In the genomic region with DNA sequence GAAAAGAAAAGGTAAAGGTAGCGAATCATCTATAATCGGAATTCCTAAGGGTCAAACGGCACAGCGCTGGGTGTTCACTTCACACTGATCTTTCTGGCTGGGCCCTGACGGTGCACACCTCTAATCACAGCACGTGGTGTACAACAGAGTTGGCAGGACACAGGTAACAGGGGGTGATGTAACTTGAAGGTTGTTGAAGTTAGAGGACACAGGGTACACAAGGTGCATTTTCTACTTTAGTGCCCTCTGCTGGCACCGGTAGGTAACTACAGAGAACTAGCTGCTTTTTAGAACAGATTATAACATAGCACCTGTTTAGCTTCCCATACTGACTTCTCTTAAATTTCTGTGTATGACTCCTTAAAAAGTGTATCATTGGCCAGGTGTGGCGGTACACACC, we compare ENCODE assay signal across 8 mouse cellular contexts. TPM values are rescaled to one million over a fixed set of nuclear protein-coding genes. Genes with fewer than 3 reads are reported as not detected.
DNase-seq lines count a peak whose midpoint lies in the region; ATAC-seq and TF ChIP-seq lines count a peak whose summit lies in the region.

No protein-coding gene starts in this region.

- TF ChIP-seq CTCF in liver, postnatal 0 days (IDR thresholded peaks at IDR 0.05; ENCODE audit: low read depth): peak; percentile 73

- H3K27me3 ChIP-seq in hindbrain, embryonic 16.5 days (replicated peaks; ENCODE audit: control insufficient read depth, insufficient read depth, low read length): no peaks in the 10 kb centered on the region
- H3K27me3 ChIP-seq in hindbrain, embryonic 12.5 days: no peaks in the 10 kb centered on the region
- no peaks in the 10 kb centered on the region for H3K27me3 ChIP-seq in liver, postnatal 0 days (ENCODE audit: insufficient read depth, low read length)
- H3K27me3 ChIP-seq in midbrain, embryonic 10.5 days (ENCODE audit: low read depth, poor library complexity, severe bottlenecking): no peaks in the 10 kb centered on the region

- no peak for TF ChIP-seq EP300 in liver, postnatal 0 days (IDR thresholded peaks at IDR 0.05; ENCODE audit: low read depth)

- WGBS in hindbrain, embryonic 16.5 days: 86% methylated on average over 8 of the region's 8 CpGs
- WGBS in hindbrain, embryonic 12.5 days: 84% methylated on average over 8 of the region's 8 CpGs
- WGBS in liver, postnatal 0 days (ENCODE audit: insufficient replicate concordance): 76% methylated on average over 8 of the region's 8 CpGs
- WGBS in midbrain, embryonic 10.5 days: 85% methylated on average over 8 of the region's 8 CpGs

- 0 out of 2 replicates have a peak, but pooled peaks have one; percentile 30 for ATAC-seq in hindbrain, embryonic 16.5 days
- no peak for ATAC-seq in hindbrain, embryonic 12.5 days (ENCODE audit: low FRiP score)
- peak; percentile 91 for ATAC-seq in liver, postnatal 0 days

- H3K9me3 ChIP-seq in hindbrain, embryonic 16.5 days (ENCODE audit: control insufficient read depth, low read length): no peaks in the 10 kb centered on the region
- no peaks in the 10 kb centered on the region for H3K9me3 ChIP-seq in hindbrain, embryonic 12.5 days (replicated peaks)
- H3K9me3 ChIP-seq in liver, postnatal 0 days (ENCODE audit: low read length): 0 out of 2 replicates have a peak, but pooled peaks cover 3% of the 10 kb centered on the region
- H3K9me3 ChIP-seq in midbrain, embryonic 10.5 days (replicated peaks): no peaks in the 10 kb centered on the region

- DNase-seq in ES-CJ7 (ENCODE audit: low read depth, low spot score): peak; percentile 87
- DNase-seq in c-Kit-positive CD71-positive TER-119-positive erythroid progenitor cells, embryonic 14.5 days (ENCODE audit: low spot score): peak; percentile 58
- peak; percentile 55 for DNase-seq in liver, postnatal 0 days
- DNase-seq in thymus, postnatal 25 days: peak; percentile 44
- no peak for DNase-seq in left cerebral cortex, postnatal 4 days
- no peak for DNase-seq in midbrain, embryonic 10.5 days (ENCODE audit: low spot score)

- peaks cover 13% of the 10 kb centered on the region for H3K36me3 ChIP-seq in hindbrain, embryonic 16.5 days (ENCODE audit: control insufficient read depth, insufficient read depth, low read length)
- peaks cover 62% of the 10 kb centered on the region for H3K36me3 ChIP-seq in hindbrain, embryonic 12.5 days
- H3K36me3 ChIP-seq in liver, postnatal 0 days (replicated peaks; ENCODE audit: insufficient read depth, low read length): peaks cover 48% of the 10 kb centered on the region
- H3K36me3 ChIP-seq in midbrain, embryonic 10.5 days: peaks cover 94% of the 10 kb centered on the region

- H3K9ac ChIP-seq in hindbrain, embryonic 16.5 days (ENCODE audit: low read depth, low read length): no peak overlapping the region
- H3K9ac ChIP-seq in hindbrain, embryonic 12.5 days: no peak overlapping the region
- no peak overlapping the region for H3K9ac ChIP-seq in liver, postnatal 0 days (replicated peaks)

- no peak overlapping the region for H3K4me2 ChIP-seq in hindbrain, embryonic 16.5 days (ENCODE audit: low read length)
- no peak overlapping the region for H3K4me2 ChIP-seq in hindbrain, embryonic 12.5 days (replicated peaks)
- H3K4me2 ChIP-seq in liver, postnatal 0 days (ENCODE audit: low read depth, low read length): peak overlapping the region; percentile 22; the same call in 1 of the 2 replicates

- H3K27ac ChIP-seq in hindbrain, embryonic 16.5 days (ENCODE audit: low read depth, low read length): no peak overlapping the region
- H3K27ac ChIP-seq in hindbrain, embryonic 12.5 days: no peak overlapping the region
- H3K27ac ChIP-seq in liver, postnatal 0 days (ENCODE audit: low read depth): no peak overlapping the region
- H3K27ac ChIP-seq in midbrain, embryonic 10.5 days (replicated peaks): no peak overlapping the region

- no peak overlapping the region for H3K4me3 ChIP-seq in hindbrain, embryonic 16.5 days (ENCODE audit: low read length)
- H3K4me3 ChIP-seq in hindbrain, embryonic 12.5 days: no peak overlapping the region
- H3K4me3 ChIP-seq in liver, postnatal 0 days (ENCODE audit: low read depth, low read length): peak overlapping the region; percentile 6; the same call in 1 of the 2 replicates
- H3K4me3 ChIP-seq in midbrain, embryonic 10.5 days: no peak overlapping the region

- no peaks in the 10 kb centered on the region for H3K4me1 ChIP-seq in hindbrain, embryonic 16.5 days (ENCODE audit: control insufficient read depth, insufficient read depth, low read depth, low read length)
- H3K4me1 ChIP-seq in hindbrain, embryonic 12.5 days: no peaks in the 10 kb centered on the region
- 0 out of 2 replicates have a peak, but pooled peaks cover 2% of the 10 kb centered on the region for H3K4me1 ChIP-seq in liver, postnatal 0 days (ENCODE audit: insufficient read depth)
- no peaks in the 10 kb centered on the region for H3K4me1 ChIP-seq in midbrain, embryonic 10.5 days

- intact Hi-C loops in left cerebral cortex, postnatal 4 days (cut with DNase I): no loop called here

RNA-seq across cellular contexts. Expression of a gene that starts 7.8 kb away (rescaled TPM):
- 46.5 and 52.5 TPM in 2 replicates for polyA plus RNA-seq in hindbrain, embryonic 16.5 days (2015; fragmentation: Nextera tagmentation; extraction: Ambion mirVana)
- 55.0 and 59.5 TPM in 2 replicates for polyA plus RNA-seq in hindbrain, embryonic 12.5 days (2016; fragmentation: Nextera tagmentation; extraction: Ambion mirVana)
- 19.8 and 23.0 TPM in 2 replicates for polyA plus RNA-seq in liver, postnatal 0 days (2015; fragmentation: Nextera tagmentation; extraction: Ambion mirVana)
- total RNA-seq in left cerebral cortex, postnatal 4 days (2021): 10 to 100 TPM; 31.6 to 34.8 TPM
- polyA plus RNA-seq in midbrain, embryonic 10.5 days (2016; fragmentation: Nextera tagmentation; extraction: Ambion mirVana): 73.8 and 77.1 TPM in 2 replicates

RNA-seq across cellular contexts. Expression of a gene that starts 7.8 kb away (rescaled TPM):
- 40.1 and 40.4 TPM in 2 replicates for polyA plus RNA-seq in hindbrain, embryonic 16.5 days (2015; fragmentation: Nextera tagmentation; extraction: Ambion mirVana)
- polyA plus RNA-seq in hindbrain, embryonic 12.5 days (2016; fragmentation: Nextera tagmentation; extraction: Ambion mirVana): 52.5 and 53.2 TPM in 2 replicates
- polyA plus RNA-seq in liver, postnatal 0 days (2015; fragmentation: Nextera tagmentation; extraction: Ambion mirVana): 5.4 and 5.7 TPM in 2 replicates
- 10 to 100 TPM; 51.8 to 53.2 TPM for total RNA-seq in left cerebral cortex, postnatal 4 days (2021)
- 46.4 and 50.4 TPM in 2 replicates for polyA plus RNA-seq in midbrain, embryonic 10.5 days (2016; fragmentation: Nextera tagmentation; extraction: Ambion mirVana)

RNA-seq across cellular contexts. Expression of a gene that starts 45.7 kb away (rescaled TPM):
- polyA plus RNA-seq in hindbrain, embryonic 16.5 days (2015; fragmentation: Nextera tagmentation; extraction: Ambion mirVana): 15.8 and 16.4 TPM in 2 replicates
- 11.7 and 12.5 TPM in 2 replicates for polyA plus RNA-seq in hindbrain, embryonic 12.5 days (2016; fragmentation: Nextera tagmentation; extraction: Ambion mirVana)
- polyA plus RNA-seq in liver, postnatal 0 days (2015; fragmentation: Nextera tagmentation; extraction: Ambion mirVana): 3.8 and 5.5 TPM in 2 replicates
- total RNA-seq in left cerebral cortex, postnatal 4 days (2021): 10 to 100 TPM; 18.7 to 22.6 TPM
- 11.8 and 13.4 TPM in 2 replicates for polyA plus RNA-seq in midbrain, embryonic 10.5 days (2016; fragmentation: Nextera tagmentation; extraction: Ambion mirVana)

RNA-seq across cellular contexts. Expression of a gene that starts 48.6 kb away (rescaled TPM):
- polyA plus RNA-seq in hindbrain, embryonic 16.5 days (2015; fragmentation: Nextera tagmentation; extraction: Ambion mirVana): 129 and 131 TPM in 2 replicates
- 150 and 158 TPM in 2 replicates for polyA plus RNA-seq in hindbrain, embryonic 12.5 days (2016; fragmentation: Nextera tagmentation; extraction: Ambion mirVana)
- polyA plus RNA-seq in liver, postnatal 0 days (2015; fragmentation: Nextera tagmentation; extraction: Ambion mirVana): 54.9 and 56.4 TPM in 2 replicates
- 10 to 100 TPM; 34.5 to 39.6 TPM for total RNA-seq in left cerebral cortex, postnatal 4 days (2021)
- 331 and 350 TPM in 2 replicates for polyA plus RNA-seq in midbrain, embryonic 10.5 days (2016; fragmentation: Nextera tagmentation; extraction: Ambion mirVana)

RNA-seq across cellular contexts. Expression of a gene that starts 53.3 kb away (rescaled TPM):
- polyA plus RNA-seq in hindbrain, embryonic 16.5 days (2015; fragmentation: Nextera tagmentation; extraction: Ambion mirVana): 64.7 and 68.0 TPM in 2 replicates
- polyA plus RNA-seq in hindbrain, embryonic 12.5 days (2016; fragmentation: Nextera tagmentation; extraction: Ambion mirVana): 65.0 and 67.4 TPM in 2 replicates
- 47.3 and 49.9 TPM in 2 replicates for polyA plus RNA-seq in liver, postnatal 0 days (2015; fragmentation: Nextera tagmentation; extraction: Ambion mirVana)
- total RNA-seq in left cerebral cortex, postnatal 4 days (2021): 10 to 100 TPM; 32.9 to 33.2 TPM
- polyA plus RNA-seq in midbrain, embryonic 10.5 days (2016; fragmentation: Nextera tagmentation; extraction: Ambion mirVana): 79.9 and 85.5 TPM in 2 replicates

Comparison
In these comparisons a context has a peak if more than half of its experiments do, and no peak if none do; other contexts are left out.
1. DNase-seq: peak in ES-CJ7 (single experiment), c-Kit-positive CD71-positive TER-119-positive erythroid progenitor cells, embryonic 14.5 days (single experiment), liver, postnatal 0 days (single experiment) and thymus, postnatal 25 days (single experiment); none in left cerebral cortex, postnatal 4 days (single experiment) and midbrain, embryonic 10.5 days (single experiment).